Mouse (Mus musculus): ENCODE data around the gene Gas2l2. TPM values are rescaled to one million over a fixed set of nuclear protein-coding genes. Genes with fewer than 3 reads are reported as not detected.

Gene Gas2l2
- polyA plus RNA-seq, 1 experiment from 2014 or later = 0.22 TPM

GRCm38 (mm10) chr11:83440081-83441064 is 11.1 kb upstream of the Gas2l2 start:
- peak overlapping the region; percentile 54 for H3K9ac ChIP-seq
- peak; percentile 94 for ATAC-seq (ENCODE audit: low FRiP score)
- no peak overlapping the region for H3K27ac ChIP-seq
- H3K9me3 ChIP-seq = no peaks in the 10 kb centered on the region
- peak overlapping the region; percentile 94 for H3K4me2 ChIP-seq
- peaks cover 23% of the 10 kb centered on the region for H3K4me1 ChIP-seq
- no peaks in the 10 kb centered on the region for H3K36me3 ChIP-seq (replicated peaks)
- under 1% methylated on average over 63 of the region's 75 CpGs for WGBS
- H3K27me3 ChIP-seq = peaks cover 71% of the 10 kb centered on the region
- H3K4me3 ChIP-seq (replicated peaks) = peak overlapping the region; percentile 60

GRCm38 (mm10) chr11:83439426-83440060 is 10.3 kb upstream of the Gas2l2 start:
- H3K9ac ChIP-seq = peak overlapping the region; percentile 54; the same call in 1 of the 2 replicates
- 32% methylated on average over 11 of the region's 11 CpGs for WGBS
- H3K4me3 ChIP-seq (replicated peaks) = peak overlapping the region; percentile 60
- peaks cover 20% of the 10 kb centered on the region for H3K4me1 ChIP-seq
- H3K27me3 ChIP-seq = peaks cover 64% of the 10 kb centered on the region
- no peaks in the 10 kb centered on the region for H3K36me3 ChIP-seq (replicated peaks)
- peak overlapping the region; percentile 94 for H3K4me2 ChIP-seq
- ATAC-seq (ENCODE audit: low FRiP score) = no peak
- H3K9me3 ChIP-seq = no peaks in the 10 kb centered on the region
- H3K27ac ChIP-seq = no peak overlapping the region

- no peak for ATAC-seq (ENCODE audit: low FRiP score)
- no peak within 1 kb of the TSS for H3K27ac ChIP-seq
- no peak within 1 kb of the TSS for H3K9ac ChIP-seq
- WGBS = 86% methylated on average over 1 of the region's 1 CpGs
- peaks cover 10% of the 10 kb centered on the region for H3K4me1 ChIP-seq
- no peak within 1 kb of the TSS for H3K4me2 ChIP-seq
- H3K36me3 ChIP-seq (replicated peaks) = no peaks in the 10 kb centered on the region
- no peak within 1 kb of the TSS for H3K4me3 ChIP-seq (replicated peaks)
- H3K9me3 ChIP-seq = no peaks in the 10 kb centered on the region
- H3K27me3 ChIP-seq = peaks cover 45% of the 10 kb centered on the region
Measured at GRCm38 (mm10) chr11:83437377-83437776, 8.1 kb upstream of the Gas2l2 start, which contains the start of gene 1700020L24Rik. TSS of gene 1700020L24Rik (plus strand) at chr11:83437677.

- H3K4me3 ChIP-seq (replicated peaks) = no peak overlapping the region
- no peaks in the 10 kb centered on the region for H3K9me3 ChIP-seq
- no peak overlapping the region for H3K9ac ChIP-seq
- no peak overlapping the region for H3K27ac ChIP-seq
- H3K4me2 ChIP-seq = no peak overlapping the region
- no peaks in the 10 kb centered on the region for H3K4me1 ChIP-seq
- ATAC-seq (ENCODE audit: low FRiP score) = no peak
- H3K27me3 ChIP-seq = peaks cover 35% of the 10 kb centered on the region
- 79% methylated on average over 2 of the region's 2 CpGs for WGBS
- no peaks in the 10 kb centered on the region for H3K36me3 ChIP-seq (replicated peaks)
Measured at GRCm38 (mm10) chr11:83432533-83432932, 3.3 kb upstream of the Gas2l2 start.

GRCm38 (mm10) chr11:83426964-83427363 is 2.3 kb downstream of the Gas2l2 start:
- ATAC-seq (ENCODE audit: low FRiP score) = no peak
- Histone ChIP-seq H3K4me2 (no peak overlapping the region), H3K27me3 (peaks cover 45% of the 10 kb centered on the region), H3K9ac (no peak overlapping the region), H3K4me3 (replicated peaks) (no peak overlapping the region), H3K27ac (no peak overlapping the region), H3K4me1 (no peaks in the 10 kb centered on the region), H3K9me3 (no peaks in the 10 kb centered on the region), H3K36me3 (replicated peaks) (no peaks in the 10 kb centered on the region)
- 46% methylated on average over 17 of the region's 17 CpGs for WGBS

- WGBS = 6% methylated on average over 8 of the region's 8 CpGs
- H3K9me3 ChIP-seq = no peaks in the 10 kb centered on the region
Measured at GRCm38 (mm10) chr11:83424681-83425080, 4.6 kb downstream of the Gas2l2 start.

GRCm38 (mm10) chr11:83421305-83421704 is 8.0 kb downstream of the Gas2l2 start:
- WGBS = 6% methylated on average over 9 of the region's 9 CpGs
- Histone ChIP-seq H3K9ac (no peak overlapping the region), H3K4me1 (peaks cover 9% of the 10 kb centered on the region), H3K4me3 (replicated peaks) (no peak overlapping the region), H3K27ac (no peak overlapping the region), H3K36me3 (replicated peaks) (no peaks in the 10 kb centered on the region), H3K4me2 (no peak overlapping the region), H3K9me3 (no peaks in the 10 kb centered on the region), H3K27me3 (peaks cover 61% of the 10 kb centered on the region)
- ATAC-seq (ENCODE audit: low FRiP score) = no peak

More at GRCm38 (mm10) chr11:83424681-83425080, 4.6 kb downstream of the Gas2l2 start:
- Histone ChIP-seq H3K4me1 (no peaks in the 10 kb centered on the region), H3K27ac (no peak overlapping the region), H3K4me3 (replicated peaks) (no peak overlapping the region), H3K27me3 (peaks cover 64% of the 10 kb centered on the region), H3K36me3 (replicated peaks) (no peaks in the 10 kb centered on the region), H3K9ac (no peak overlapping the region), H3K4me2 (no peak overlapping the region)
- ATAC-seq (ENCODE audit: low FRiP score) = peak; percentile 58; the same call in 1 of the 2 replicates

- Histone ChIP-seq H3K4me3 (replicated peaks) (no peak overlapping the region), H3K4me2 (no peak overlapping the region), H3K9me3 (no peaks in the 10 kb centered on the region), H3K4me1 (peaks cover 9% of the 10 kb centered on the region), H3K9ac (no peak overlapping the region), H3K36me3 (replicated peaks) (no peaks in the 10 kb centered on the region), H3K27me3 (peaks cover 63% of the 10 kb centered on the region), H3K27ac (no peak overlapping the region)
- 34% methylated on average over 4 of the region's 4 CpGs for WGBS
- 0 out of 2 replicates have a peak, but pooled peaks have one; percentile 27 for ATAC-seq (ENCODE audit: low FRiP score)
Measured at GRCm38 (mm10) chr11:83420338-83420737, 8.9 kb downstream of the Gas2l2 start.

GRCm38 (mm10) chr11:83418566-83418965 is 10.7 kb downstream of the Gas2l2 start:
- H3K27me3 ChIP-seq = peaks cover 63% of the 10 kb centered on the region
- no peak overlapping the region for H3K27ac ChIP-seq
- peak overlapping the region; percentile 21; the same call in 1 of the 2 replicates for H3K4me3 ChIP-seq (replicated peaks)
- H3K36me3 ChIP-seq (replicated peaks) = no peaks in the 10 kb centered on the region
- H3K4me1 ChIP-seq = peaks cover 9% of the 10 kb centered on the region
- H3K9ac ChIP-seq = no peak overlapping the region
- H3K4me2 ChIP-seq = peak overlapping the region; percentile 42
- H3K9me3 ChIP-seq = no peaks in the 10 kb centered on the region
- peak; percentile 64 for ATAC-seq (ENCODE audit: low FRiP score)
- 6% methylated on average over 38 of the region's 38 CpGs for WGBS

- no peak overlapping the region for H3K27ac ChIP-seq
- H3K9ac ChIP-seq = no peak overlapping the region
- peaks cover 68% of the 10 kb centered on the region for H3K27me3 ChIP-seq
- H3K4me2 ChIP-seq = no peak overlapping the region
- no peaks in the 10 kb centered on the region for H3K9me3 ChIP-seq
- peaks cover 9% of the 10 kb centered on the region for H3K4me1 ChIP-seq
- no peak for ATAC-seq (ENCODE audit: low FRiP score)
- no peaks in the 10 kb centered on the region for H3K36me3 ChIP-seq (replicated peaks)
- no peak overlapping the region for H3K4me3 ChIP-seq (replicated peaks)
- WGBS = 80% methylated on average over 7 of the region's 7 CpGs
Measured at GRCm38 (mm10) chr11:83417708-83418107, 11.5 kb downstream of the Gas2l2 start.

GRCm38 (mm10) chr11:83417080-83417479 is 12.2 kb downstream of the Gas2l2 start:
- Histone ChIP-seq H3K27ac (no peak overlapping the region), H3K4me3 (replicated peaks) (no peak overlapping the region), H3K9ac (no peak overlapping the region), H3K36me3 (replicated peaks) (no peaks in the 10 kb centered on the region), H3K9me3 (no peaks in the 10 kb centered on the region), H3K27me3 (peaks cover 63% of the 10 kb centered on the region), H3K4me2 (no peak overlapping the region), H3K4me1 (peaks cover 9% of the 10 kb centered on the region)
- whole genome bisulfite sequencing = 13% methylated on average over 5 of the region's 5 CpGs
- no peak for ATAC-seq (ENCODE audit: low FRiP score)

GRCm38 (mm10) chr11:83410510-83410909 is 18.7 kb downstream of the Gas2l2 start:
- Histone ChIP-seq H3K4me1 (peaks cover 21% of the 10 kb centered on the region), H3K27ac (no peak overlapping the region), H3K9me3 (no peaks in the 10 kb centered on the region), H3K4me3 (replicated peaks) (peak overlapping the region; percentile 83), H3K9ac (peak overlapping the region; percentile 94; the same call in 1 of the 2 replicates), H3K27me3 (peaks cover 22% of the 10 kb centered on the region), H3K36me3 (replicated peaks) (no peaks in the 10 kb centered on the region), H3K4me2 (peak overlapping the region; percentile 90)
- ATAC-seq (ENCODE audit: low FRiP score) = no peak
- 29% methylated on average over 6 of the region's 6 CpGs for WGBS
